Mouse (Mus musculus) Muller cell, postnatal 12 days (primary cell): Measurements from ENCODE around the gene Chmp2b.

ENCODE experiments used
- DNase-seq: peaks from one replicate; pipeline ENCODE4 v3.0.0-alpha.2; 2015; ENCODE audit errors: inconsistent ontology term

Gene Chmp2b

DNA sequence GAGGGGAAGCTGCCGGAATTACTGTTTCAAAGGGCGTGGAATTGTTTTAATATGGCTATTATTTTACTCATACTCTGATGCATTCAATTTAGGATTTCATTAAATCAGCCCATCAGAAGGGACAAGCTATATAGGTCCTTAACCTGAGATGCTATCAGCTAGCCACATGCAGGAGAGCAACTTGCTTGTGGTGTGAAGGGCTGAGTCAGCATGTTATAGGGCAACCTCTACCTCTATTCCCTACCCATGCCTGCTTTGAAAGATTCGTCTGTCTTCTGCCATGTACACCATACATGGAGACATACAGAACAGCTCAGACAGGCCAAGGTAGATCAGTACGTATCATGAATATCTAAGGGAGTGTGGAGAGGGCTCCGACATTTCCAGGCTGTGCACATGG is 35.8 kb downstream of the Chmp2b start:
- no peak for DNase-seq

DNA sequence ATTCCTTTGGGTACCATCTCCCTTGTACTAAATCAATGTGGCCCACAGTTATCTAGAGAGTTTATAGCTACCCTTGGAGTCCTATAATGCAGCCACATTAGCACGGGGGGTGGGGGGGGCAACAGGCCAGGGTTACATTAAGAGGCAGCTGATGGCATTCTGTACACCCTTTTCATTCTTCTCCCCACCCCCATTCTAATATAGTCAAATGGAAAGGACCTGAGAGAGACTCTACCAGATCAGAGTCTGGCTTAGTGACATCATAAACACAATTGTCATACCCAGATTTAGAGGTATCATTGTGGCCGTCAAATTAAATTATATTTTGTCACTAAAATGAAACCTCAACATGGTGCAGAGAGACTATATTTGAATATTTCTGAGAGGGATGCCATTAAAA is 36.5 kb downstream of the Chmp2b start:
- DNase-seq: no peak

GRCm38 (mm10) chr16:65520211-65520610 is 42.3 kb downstream of the Chmp2b start, which contains the start of gene Pou1f1:
Gene Pou1f1, plus strand, starts transcription at chr16:65520511.
- DNase-seq: no peak

DNA sequence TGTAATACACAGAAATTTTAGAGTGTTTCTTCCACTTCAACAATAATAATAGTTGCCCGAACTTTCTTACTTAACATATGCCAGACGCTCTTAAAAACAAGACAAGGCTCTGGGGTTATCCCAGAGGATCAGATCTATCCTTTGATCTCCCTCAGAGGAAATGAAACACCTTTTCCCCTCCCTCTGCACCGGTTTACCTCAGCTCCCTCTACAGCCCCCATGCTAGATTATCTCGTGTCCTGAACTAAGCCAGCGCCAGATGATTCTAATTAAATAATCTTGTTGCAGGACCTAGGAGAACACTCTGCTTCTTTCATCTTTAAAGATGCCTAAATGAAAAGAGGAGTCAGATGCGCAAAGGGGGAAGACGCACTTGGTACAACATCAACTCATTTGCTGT is 48.3 kb downstream of the Chmp2b start:
- DNase-seq: no peak

DNA sequence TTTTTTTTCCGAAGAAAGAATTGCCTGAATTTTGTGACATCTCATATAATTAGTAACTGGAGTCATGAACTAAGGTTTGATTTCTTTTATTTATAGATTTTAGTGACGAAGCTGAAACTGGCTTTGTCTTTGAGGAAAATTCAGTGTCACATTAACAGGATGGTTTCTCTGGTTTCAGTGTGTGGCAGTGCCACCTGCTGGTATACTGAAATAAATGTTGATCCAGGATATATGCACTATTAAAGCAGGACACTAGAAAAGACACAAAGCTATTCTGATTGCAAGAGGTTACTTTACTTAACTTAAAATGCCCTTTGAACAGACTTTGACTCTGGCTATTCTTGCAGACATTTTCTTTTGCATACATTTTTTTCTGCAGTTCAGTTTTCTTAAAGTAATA is 65.5 kb downstream of the Chmp2b start:
- peak; percentile 11 for DNase-seq

- DNase-seq: no peak
These were observed 66.5 kb downstream of the Chmp2b start for GRCm38 (mm10) chr16:65496030-65496429.
